Mouse (Mus musculus): ENCODE results near the gene Gm20696. TPM values are rescaled to one million over a fixed set of nuclear protein-coding genes. Genes with fewer than 3 reads are reported as not detected.
A peak's percentile ranks its signal among the peaks of the same experiment; 100 is the strongest.

Gene Gm20696
- polyA plus RNA-seq, 1 experiment from 2014 or later = 4.4 TPM

GRCm38 (mm10) chr6:99599229-99599628 lies 67.4 kb downstream of the Gm20696 start:
- H3K4me2 ChIP-seq (replicated peaks) = peak overlapping the region; percentile 34; the same call in 1 of the 2 replicates
- H3K4me3 ChIP-seq = no peak overlapping the region
- H3K9ac ChIP-seq = peak overlapping the region; percentile 47; the same call in 1 of the 2 replicates
- peak; percentile 73 for ATAC-seq (ENCODE audit: low FRiP score)
- no peaks in the 10 kb centered on the region for H3K36me3 ChIP-seq
- WGBS = 21% methylated on average over 5 of the region's 5 CpGs
- peaks cover 10% of the 10 kb centered on the region for H3K4me1 ChIP-seq
- H3K9me3 ChIP-seq (replicated peaks) = no peaks in the 10 kb centered on the region
- H3K27me3 ChIP-seq = peaks cover 14% of the 10 kb centered on the region
- H3K27ac ChIP-seq = peak overlapping the region; percentile 60; the same call in 1 of the 2 replicates

GRCm38 (mm10) chr6:99577040-99577439 lies 89.6 kb downstream of the Gm20696 start:
- WGBS = 75% methylated on average over 6 of the region's 6 CpGs
- H3K9ac ChIP-seq = no peak overlapping the region
- no peak overlapping the region for H3K4me2 ChIP-seq (replicated peaks)
- no peak overlapping the region for H3K4me3 ChIP-seq
- no peaks in the 10 kb centered on the region for H3K9me3 ChIP-seq (replicated peaks)
- ATAC-seq (ENCODE audit: low FRiP score) = no peak
- H3K36me3 ChIP-seq = no peaks in the 10 kb centered on the region
- no peaks in the 10 kb centered on the region for H3K4me1 ChIP-seq
- no peak overlapping the region for H3K27ac ChIP-seq
- no peaks in the 10 kb centered on the region for H3K27me3 ChIP-seq

DNA sequence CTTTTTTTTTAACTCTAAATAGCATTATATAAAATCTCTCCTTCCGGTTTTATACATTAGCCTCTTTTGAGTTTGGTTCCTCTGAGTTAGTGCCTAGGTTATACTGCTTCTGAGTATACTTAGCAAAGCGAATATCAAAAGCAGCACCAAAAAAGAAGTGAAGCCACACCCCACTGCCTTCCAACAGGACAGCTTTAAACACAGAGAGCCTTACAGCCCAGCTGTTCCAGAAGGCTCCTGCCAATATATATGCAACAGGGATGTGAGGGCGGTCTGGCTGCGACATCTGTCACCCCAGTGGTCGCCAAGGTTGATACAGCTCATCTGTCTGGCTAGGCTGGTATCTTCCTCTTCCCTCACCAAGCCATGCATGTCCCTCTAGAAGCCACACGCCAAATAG lies 91.0 kb downstream of the Gm20696 start:
- no peak for ATAC-seq (ENCODE audit: low FRiP score)
- Histone ChIP-seq H3K27me3 (no peaks in the 10 kb centered on the region), H3K4me1 (no peaks in the 10 kb centered on the region), H3K4me3 (no peak overlapping the region), H3K27ac (no peak overlapping the region), H3K4me2 (replicated peaks) (no peak overlapping the region), H3K9ac (no peak overlapping the region), H3K36me3 (no peaks in the 10 kb centered on the region), H3K9me3 (replicated peaks) (no peaks in the 10 kb centered on the region)
- WGBS = 88% methylated on average over 6 of the region's 6 CpGs

- Histone ChIP-seq H3K4me1 (no peaks in the 10 kb centered on the region), H3K9ac (no peak overlapping the region), H3K4me3 (no peak overlapping the region), H3K27ac (no peak overlapping the region), H3K9me3 (replicated peaks) (no peaks in the 10 kb centered on the region), H3K4me2 (replicated peaks) (no peak overlapping the region), H3K36me3 (no peaks in the 10 kb centered on the region), H3K27me3 (no peaks in the 10 kb centered on the region)
- no peak for ATAC-seq (ENCODE audit: low FRiP score)
- 91% methylated on average over 2 of the region's 2 CpGs for WGBS
These were observed 93.3 kb downstream of the Gm20696 start for GRCm38 (mm10) chr6:99573343-99573742.

- H3K27me3 ChIP-seq = no peaks in the 10 kb centered on the region
- 76% methylated on average over 5 of the region's 5 CpGs for WGBS
- H3K27ac ChIP-seq = no peak overlapping the region
- no peak overlapping the region for H3K4me2 ChIP-seq (replicated peaks)
- no peaks in the 10 kb centered on the region for H3K9me3 ChIP-seq (replicated peaks)
- H3K4me3 ChIP-seq = no peak overlapping the region
- peaks cover under 1% of the 10 kb centered on the region; the same call in 1 of the 2 replicates for H3K4me1 ChIP-seq
- H3K36me3 ChIP-seq = no peaks in the 10 kb centered on the region
- no peak for ATAC-seq (ENCODE audit: low FRiP score)
- no peak overlapping the region for H3K9ac ChIP-seq
These were observed 94.5 kb downstream of the Gm20696 start for GRCm38 (mm10) chr6:99572071-99572470.

DNA sequence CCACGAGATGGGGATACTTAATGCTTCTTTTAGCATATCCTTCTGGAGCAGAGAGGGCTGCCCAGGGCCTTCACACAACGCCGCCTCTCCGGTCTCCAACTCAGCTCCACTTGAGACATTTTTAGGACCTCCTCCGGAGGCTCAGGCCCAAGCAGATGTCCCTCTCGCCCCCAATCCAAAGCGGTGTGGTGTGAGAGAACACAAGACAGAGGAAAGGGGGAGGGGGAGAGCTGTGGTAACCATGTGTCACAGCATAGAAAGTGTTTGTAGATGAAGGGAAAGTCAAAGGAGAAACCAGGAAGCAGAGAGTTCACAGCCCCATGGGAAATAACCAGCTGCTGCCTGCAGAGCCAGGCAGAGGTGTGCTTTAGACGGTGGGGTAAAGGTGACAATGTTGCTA lies 99.7 kb downstream of the Gm20696 start:
- no peak overlapping the region for H3K9ac ChIP-seq
- no peaks in the 10 kb centered on the region for H3K36me3 ChIP-seq
- 75% methylated on average over 8 of the region's 8 CpGs for WGBS
- no peaks in the 10 kb centered on the region for H3K27me3 ChIP-seq
- no peak overlapping the region for H3K27ac ChIP-seq
- no peak overlapping the region for H3K4me3 ChIP-seq
- no peak overlapping the region for H3K4me2 ChIP-seq (replicated peaks)
- no peak for ATAC-seq (ENCODE audit: low FRiP score)
- H3K4me1 ChIP-seq = peaks cover 4% of the 10 kb centered on the region; the same call in 1 of the 2 replicates
- H3K9me3 ChIP-seq (replicated peaks) = no peaks in the 10 kb centered on the region

GRCm38 (mm10) chr6:99564766-99565165 lies 101.8 kb downstream of the Gm20696 start:
- Histone ChIP-seq H3K4me2 (replicated peaks) (no peak overlapping the region), H3K36me3 (no peaks in the 10 kb centered on the region), H3K4me3 (no peak overlapping the region), H3K27ac (no peak overlapping the region), H3K9me3 (replicated peaks) (no peaks in the 10 kb centered on the region), H3K9ac (no peak overlapping the region), H3K4me1 (peaks cover 4% of the 10 kb centered on the region; the same call in 1 of the 2 replicates), H3K27me3 (no peaks in the 10 kb centered on the region)
- WGBS = 75% methylated on average over 3 of the region's 3 CpGs
- ATAC-seq (ENCODE audit: low FRiP score) = no peak

DNA sequence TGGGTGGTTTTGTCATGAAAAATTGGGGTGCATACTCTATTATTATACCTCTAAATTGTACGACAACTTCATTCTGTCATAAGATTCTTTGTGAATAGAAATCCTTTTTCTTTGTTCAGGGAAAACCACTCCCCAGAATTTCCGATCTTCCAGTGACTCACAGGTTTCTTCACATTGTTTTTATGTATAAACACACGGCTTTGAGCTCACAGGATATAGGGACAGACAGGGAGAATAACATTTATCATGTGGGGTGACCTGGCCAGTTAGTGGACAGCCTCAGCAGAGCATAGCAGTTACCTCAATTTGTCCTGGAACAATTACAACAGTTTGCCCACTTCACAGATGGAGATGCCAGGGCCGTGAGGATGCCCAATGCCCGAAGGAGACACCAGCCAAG lies 109.6 kb downstream of the Gm20696 start:
- Histone ChIP-seq H3K9me3 (replicated peaks) (no peaks in the 10 kb centered on the region), H3K4me2 (replicated peaks) (no peak overlapping the region), H3K36me3 (no peaks in the 10 kb centered on the region), H3K4me3 (no peak overlapping the region), H3K9ac (no peak overlapping the region), H3K27me3 (no peaks in the 10 kb centered on the region), H3K27ac (no peak overlapping the region), H3K4me1 (no peaks in the 10 kb centered on the region)
- ATAC-seq (ENCODE audit: low FRiP score) = no peak
- 82% methylated on average over 5 of the region's 5 CpGs for WGBS

- no peak overlapping the region for H3K9ac ChIP-seq
- 0 out of 2 replicates have a peak, but pooled peaks cover 10% of the 10 kb centered on the region for H3K9me3 ChIP-seq (replicated peaks)
- H3K27me3 ChIP-seq = no peaks in the 10 kb centered on the region
- no peaks in the 10 kb centered on the region for H3K4me1 ChIP-seq
- no peaks in the 10 kb centered on the region for H3K36me3 ChIP-seq
- H3K4me2 ChIP-seq (replicated peaks) = no peak overlapping the region
- H3K27ac ChIP-seq = no peak overlapping the region
- no peak for ATAC-seq (ENCODE audit: low FRiP score)
- H3K4me3 ChIP-seq = no peak overlapping the region
- WGBS = 93% methylated on average over 1 of the region's 1 CpGs
These were observed 113.8 kb downstream of the Gm20696 start for GRCm38 (mm10) chr6:99552816-99553215.

GRCm38 (mm10) chr6:99546416-99546815 lies 120.2 kb downstream of the Gm20696 start:
- Histone ChIP-seq H3K4me1 (no peaks in the 10 kb centered on the region), H3K9me3 (replicated peaks) (0 out of 2 replicates have a peak, but pooled peaks cover 10% of the 10 kb centered on the region), H3K4me3 (no peak overlapping the region), H3K9ac (no peak overlapping the region), H3K4me2 (replicated peaks) (no peak overlapping the region), H3K36me3 (no peaks in the 10 kb centered on the region), H3K27ac (no peak overlapping the region), H3K27me3 (no peaks in the 10 kb centered on the region)
- ATAC-seq (ENCODE audit: low FRiP score) = no peak
- 87% methylated on average over 2 of the region's 2 CpGs for WGBS

- H3K4me3 ChIP-seq = no peak overlapping the region
- no peak overlapping the region for H3K9ac ChIP-seq
- H3K27me3 ChIP-seq = no peaks in the 10 kb centered on the region
- no peak overlapping the region for H3K27ac ChIP-seq
- H3K36me3 ChIP-seq = no peaks in the 10 kb centered on the region
- 0 out of 2 replicates have a peak, but pooled peaks cover 10% of the 10 kb centered on the region for H3K9me3 ChIP-seq (replicated peaks)
- ATAC-seq (ENCODE audit: low FRiP score) = no peak
- no peaks in the 10 kb centered on the region for H3K4me1 ChIP-seq
- 79% methylated on average over 6 of the region's 6 CpGs for WGBS
- H3K4me2 ChIP-seq (replicated peaks) = no peak overlapping the region
These were observed 121.2 kb downstream of the Gm20696 start for GRCm38 (mm10) chr6:99545437-99545836.

DNA sequence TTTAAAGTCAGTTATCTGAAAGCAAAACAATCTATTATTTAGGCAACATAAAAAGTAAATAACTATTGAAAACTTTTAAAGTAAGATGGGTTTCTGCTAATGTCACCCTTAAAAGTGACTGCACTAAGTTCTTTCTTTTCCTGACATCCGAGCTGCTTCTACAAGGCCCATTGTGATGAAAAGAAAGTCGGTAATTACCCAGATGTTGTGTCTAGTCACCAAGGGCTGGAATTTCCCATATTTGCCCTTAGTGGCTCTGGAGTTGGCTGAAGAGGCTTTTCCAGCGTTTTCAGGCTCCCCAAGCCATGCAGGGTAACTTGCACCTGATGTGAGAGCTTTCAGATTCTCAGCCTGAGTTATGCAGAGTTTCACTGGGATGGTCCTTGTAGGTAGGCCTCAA lies 125.5 kb downstream of the Gm20696 start:
- WGBS = 35% methylated on average over 3 of the region's 3 CpGs
- no peak overlapping the region for H3K4me3 ChIP-seq
- H3K36me3 ChIP-seq = no peaks in the 10 kb centered on the region
- H3K27me3 ChIP-seq = no peaks in the 10 kb centered on the region
- H3K4me1 ChIP-seq = no peaks in the 10 kb centered on the region
- no peak overlapping the region for H3K4me2 ChIP-seq (replicated peaks)
- no peaks in the 10 kb centered on the region for H3K9me3 ChIP-seq (replicated peaks)
- H3K9ac ChIP-seq = no peak overlapping the region
- no peak overlapping the region for H3K27ac ChIP-seq
- ATAC-seq (ENCODE audit: low FRiP score) = no peak

- WGBS = 74% methylated on average over 6 of the region's 6 CpGs
- no peak for ATAC-seq (ENCODE audit: low FRiP score)
- Histone ChIP-seq H3K4me2 (replicated peaks) (no peak overlapping the region), H3K27ac (no peak overlapping the region), H3K27me3 (no peaks in the 10 kb centered on the region), H3K9me3 (replicated peaks) (no peaks in the 10 kb centered on the region), H3K4me1 (no peaks in the 10 kb centered on the region), H3K9ac (no peak overlapping the region), H3K36me3 (no peaks in the 10 kb centered on the region), H3K4me3 (no peak overlapping the region)
These were observed 125.9 kb downstream of the Gm20696 start for GRCm38 (mm10) chr6:99540653-99541052.

All from hindbrain, embryonic 12.5 days (tissue).